Mouse (Mus musculus) cerebellum, adult 9-10 months (tissue): ENCODE results near the gene Ncmap.

ENCODE experiments used
- DNase-seq: peaks from one replicate; pipeline ENCODE4 v3.0.0; 2022

Gene Ncmap

DNA sequence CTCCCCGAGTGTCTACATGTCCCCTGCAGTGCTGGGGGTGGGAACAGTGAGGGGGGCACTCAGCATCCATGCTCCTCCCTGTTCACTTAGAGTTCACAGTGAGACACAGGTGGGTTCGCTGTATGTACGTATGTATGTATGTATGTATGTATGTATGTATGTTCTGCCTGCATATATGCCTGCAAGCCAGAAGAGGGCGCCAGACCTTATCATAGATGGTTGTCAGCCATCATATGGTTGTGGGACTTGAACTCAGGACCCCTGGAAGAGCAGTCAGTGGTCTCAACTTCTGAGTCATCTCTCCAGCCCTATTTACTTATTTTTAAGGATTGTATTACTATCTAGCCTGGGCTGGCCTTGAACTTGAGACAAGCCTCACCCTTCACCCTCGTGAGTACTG is 1.7 kb downstream of the Ncmap start:
- no peak for DNase-seq

DNA sequence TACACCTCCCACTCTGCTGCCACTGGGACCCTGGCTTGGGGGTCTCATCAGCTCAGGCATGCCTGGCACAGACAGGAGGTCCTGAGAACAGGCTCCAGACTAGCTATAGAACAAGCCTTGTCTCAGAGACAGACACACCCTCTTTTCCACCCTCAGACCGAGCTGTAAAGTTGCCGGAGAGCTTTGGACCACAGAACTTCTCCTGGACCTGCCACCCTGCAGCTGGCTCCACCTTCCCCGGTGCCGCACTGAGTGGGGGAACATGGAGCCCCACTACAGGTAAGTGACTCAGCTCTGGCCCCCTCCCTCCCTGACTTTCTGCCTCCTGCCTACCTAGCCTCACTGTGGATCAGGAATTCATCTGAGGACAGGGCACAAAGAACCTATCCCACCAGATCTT is 2.7 kb downstream of the Ncmap start:
- DNase-seq = no peak

DNA sequence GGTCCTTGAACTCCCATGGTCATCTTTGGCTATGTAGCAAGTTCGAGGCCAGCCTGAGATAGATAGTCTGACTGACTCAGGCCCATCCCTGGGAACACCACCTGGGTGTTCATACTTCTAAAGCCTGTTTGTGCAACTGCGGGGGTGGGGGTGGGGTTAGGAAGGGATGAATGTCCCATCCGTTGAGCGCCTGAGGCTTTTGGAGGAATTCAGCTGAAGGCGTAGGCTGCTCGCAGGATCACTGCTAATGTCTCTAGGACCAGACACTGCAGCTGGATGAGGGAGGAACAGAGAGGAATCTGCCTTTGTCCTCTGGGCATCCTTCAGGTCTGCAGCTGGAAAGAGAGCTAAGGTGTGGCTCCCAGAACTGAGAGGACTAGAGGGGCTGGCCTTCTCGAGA is 3.4 kb downstream of the Ncmap start:
- DNase-seq = no peak

DNA sequence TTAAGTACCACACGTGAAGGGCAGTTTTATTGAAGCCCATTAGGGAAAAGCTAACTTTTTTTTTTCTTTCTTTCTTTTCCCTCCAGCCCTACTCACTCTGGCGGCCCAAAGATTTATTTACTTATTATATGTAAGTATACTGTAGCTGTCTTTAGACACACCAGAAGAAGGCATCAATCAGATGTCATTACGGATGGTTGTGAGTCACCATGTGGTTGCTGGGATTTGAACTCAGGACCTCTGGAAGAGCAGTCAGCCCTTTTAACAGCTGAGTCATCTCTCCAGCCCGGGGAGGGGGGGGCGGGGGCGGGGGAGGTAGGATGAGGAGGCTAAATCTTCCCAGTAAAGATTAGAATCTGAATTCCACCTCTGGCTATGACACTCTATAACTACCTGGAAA is 4.6 kb downstream of the Ncmap start:
- no peak for DNase-seq

DNA sequence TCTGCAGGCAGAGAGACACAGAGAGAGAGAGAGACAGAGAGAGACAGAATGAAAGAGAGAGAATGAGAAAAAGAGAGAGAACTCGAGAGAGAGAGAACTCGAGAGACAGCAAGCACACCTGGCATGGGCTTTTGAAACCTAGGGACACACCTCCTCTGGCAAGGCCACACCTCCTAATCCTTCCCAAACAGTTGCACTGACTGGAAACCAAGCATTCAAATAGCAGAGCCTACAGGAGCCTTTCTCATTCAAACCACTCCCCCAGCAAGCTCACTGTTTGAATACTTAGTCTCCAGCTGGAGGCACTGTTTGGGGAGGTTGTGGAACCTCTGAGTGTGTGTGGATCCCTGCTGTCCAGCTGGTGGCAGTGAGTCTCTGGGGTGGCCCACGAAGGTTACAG is 5.2 kb downstream of the Ncmap start:
- DNase-seq = no peak

DNA sequence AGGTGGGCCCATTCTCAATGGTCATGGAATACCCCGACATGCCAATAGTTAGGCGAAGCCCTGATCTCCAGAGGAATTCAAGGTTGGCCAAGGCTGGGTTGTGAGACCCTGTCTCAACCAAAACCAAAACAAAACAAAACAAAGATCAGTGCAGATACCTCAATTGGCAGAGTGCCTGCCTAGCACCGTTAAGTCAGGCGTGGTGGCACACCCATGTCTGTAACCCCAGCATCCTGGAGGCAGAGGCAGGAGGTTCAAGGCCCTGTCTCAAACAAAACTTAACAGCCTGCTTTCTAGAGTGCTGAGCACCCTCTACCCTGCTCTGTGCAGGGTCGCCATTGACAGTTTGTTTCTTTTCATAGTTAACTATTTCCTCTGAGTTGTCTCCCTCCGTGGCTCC is 7.0 kb downstream of the Ncmap start:
- no peak for DNase-seq

DNA sequence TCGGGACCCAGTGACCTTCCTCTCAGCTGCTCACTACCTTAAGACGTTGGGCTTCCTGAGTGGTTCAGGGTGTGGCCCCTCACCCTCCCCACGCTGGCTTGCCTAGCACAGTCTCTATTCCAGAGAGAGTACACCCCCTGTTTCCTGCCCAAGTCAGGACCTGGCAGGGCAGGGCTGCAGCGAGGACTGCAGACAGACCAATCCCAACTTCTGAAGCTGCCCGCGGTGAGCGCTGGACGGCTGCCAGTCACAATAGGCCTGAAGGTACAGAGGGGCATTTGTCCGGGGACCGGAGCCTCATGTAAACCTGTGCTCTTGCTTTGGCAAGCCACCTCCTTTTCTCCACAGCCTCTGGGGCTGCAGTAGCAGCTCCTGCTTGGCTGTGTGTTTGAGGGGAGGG is 12.4 kb downstream of the Ncmap start:
- no peak for DNase-seq

DNA sequence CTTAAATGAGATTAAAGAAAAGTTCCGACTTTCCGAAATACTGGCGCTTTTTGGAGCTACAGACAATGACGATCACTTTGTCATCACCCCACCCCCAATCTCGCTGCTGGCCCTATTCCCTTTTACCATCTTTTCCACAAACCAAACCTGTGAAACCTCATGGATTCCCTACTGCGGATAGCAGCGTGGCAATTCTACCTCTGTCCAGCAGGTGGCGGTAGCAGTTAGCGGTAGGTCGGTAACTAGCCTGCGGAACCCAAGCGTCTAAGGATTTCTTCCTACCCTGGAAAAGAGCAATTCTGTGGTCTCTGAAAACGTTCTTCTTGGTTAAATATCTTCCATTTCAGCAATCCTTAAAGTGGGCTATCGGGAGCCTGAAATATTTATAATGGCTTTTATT is 15.7 kb downstream of the Ncmap start:
- DNase-seq = peak; percentile 75

DNA sequence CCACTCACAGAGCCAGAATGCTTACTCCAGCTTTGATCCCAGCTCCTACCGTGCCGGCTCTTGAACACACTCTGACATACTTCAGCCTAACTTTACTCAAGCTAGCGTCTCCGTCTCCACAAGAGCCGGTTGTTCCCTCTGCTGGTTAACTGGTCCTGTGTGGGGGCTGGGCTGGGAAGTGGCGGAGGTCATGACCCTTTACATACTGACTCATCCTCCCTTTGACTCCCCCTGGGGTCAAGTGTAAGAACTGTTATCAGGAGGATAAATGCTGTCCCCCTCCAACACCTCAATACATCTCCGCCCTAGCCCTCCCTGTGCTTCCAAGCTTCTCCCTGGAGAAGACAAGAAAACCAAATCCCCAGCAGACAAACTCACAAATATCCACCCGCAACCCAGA is 16.7 kb downstream of the Ncmap start:
- DNase-seq = no peak

DNA sequence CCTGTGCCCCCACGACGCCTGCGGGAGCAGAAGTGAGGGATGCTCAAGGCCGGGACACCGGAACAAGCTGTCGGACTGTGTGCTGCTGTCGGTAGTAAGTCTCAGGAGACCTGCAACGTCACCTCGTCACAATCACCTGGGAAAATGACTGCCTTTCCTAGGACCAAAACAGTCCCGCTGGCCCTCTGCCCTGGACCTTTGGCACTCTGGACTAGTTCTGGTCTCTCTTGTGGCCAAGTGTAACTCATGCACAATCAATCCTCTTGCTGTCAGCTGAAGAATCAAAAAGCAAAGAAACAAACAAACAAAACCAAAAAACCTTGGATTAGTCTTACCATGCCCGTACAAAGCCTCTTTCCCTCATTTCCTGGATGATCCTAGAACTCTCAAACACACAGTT is 20.8 kb downstream of the Ncmap start:
- DNase-seq = no peak

DNA sequence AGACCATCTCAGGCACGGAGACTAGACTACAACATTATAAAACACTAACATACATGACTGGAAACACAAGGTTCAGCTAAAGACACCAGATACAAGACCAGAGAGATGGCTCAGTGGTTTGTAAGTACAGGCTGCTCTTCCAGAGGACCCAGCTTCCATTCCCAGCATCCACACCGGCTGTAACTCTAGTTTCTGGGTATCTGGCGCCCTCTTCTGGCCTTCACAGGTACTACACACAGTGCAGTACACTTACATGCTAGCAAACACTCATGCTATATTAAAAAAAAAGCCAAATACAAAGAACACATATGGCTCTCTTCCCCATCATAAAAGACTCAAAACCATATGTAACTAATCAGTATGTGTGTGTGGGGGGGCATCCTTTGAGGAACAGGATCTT is 22.6 kb downstream of the Ncmap start:
- DNase-seq = no peak

DNA sequence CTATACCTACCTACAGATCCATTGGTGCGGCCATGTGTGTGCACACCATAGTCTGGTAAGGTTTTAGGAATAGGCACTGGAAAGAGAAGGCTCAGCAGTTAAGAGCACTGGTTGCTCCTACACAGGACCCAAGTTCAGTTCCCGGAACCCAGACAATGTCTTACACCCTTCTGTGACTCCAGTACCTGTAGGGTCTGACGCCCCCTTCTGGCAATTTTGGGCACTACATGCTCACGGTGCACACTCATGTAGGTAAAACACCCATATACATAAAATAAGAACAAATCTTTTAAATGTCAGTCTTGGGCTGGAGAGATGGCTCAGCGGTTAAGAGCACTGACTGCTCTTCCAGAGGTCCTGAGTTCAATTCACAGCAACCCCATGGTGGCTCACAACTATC is 24.7 kb downstream of the Ncmap start:
- no peak for DNase-seq

DNA sequence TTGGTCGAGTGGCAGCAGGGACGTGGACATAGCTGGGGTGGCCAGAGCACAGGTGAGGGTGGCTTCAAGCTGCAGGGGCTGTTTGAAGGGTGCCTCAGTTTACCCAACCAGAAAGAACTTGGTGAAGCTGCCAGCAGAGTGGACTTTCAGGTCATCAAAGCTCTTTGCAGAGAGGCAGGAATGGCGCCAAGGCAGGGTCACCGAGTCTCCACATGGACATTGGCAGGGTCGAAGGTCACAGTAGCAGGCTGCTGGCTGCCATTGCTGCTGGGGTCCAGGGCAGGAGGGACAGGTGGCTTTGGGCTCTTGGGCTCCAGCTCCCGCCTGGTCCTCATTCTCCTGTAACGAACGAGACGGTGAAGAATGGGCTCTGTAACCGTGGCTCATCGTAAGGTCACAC is 27.7 kb downstream of the Ncmap start:
- no peak for DNase-seq

DNA sequence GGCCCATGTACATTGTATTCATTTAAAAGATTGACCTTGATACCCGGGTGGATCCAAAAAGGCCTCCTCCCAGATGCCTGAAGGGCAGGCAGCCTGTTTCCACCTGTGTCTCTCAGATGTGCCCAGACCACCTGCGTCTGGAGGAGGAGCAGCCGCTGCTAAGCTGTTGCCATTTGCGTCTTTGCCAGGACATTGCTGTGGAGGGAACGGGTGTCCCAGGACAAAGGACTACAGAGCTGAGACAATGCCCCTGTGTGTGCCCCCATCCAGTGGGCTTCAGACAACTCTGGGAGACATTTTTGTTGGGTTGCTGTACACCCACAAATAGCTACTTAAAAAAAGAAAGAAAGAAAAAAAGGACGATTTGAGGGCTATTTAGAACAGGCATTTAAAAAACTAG is 35.2 kb downstream of the Ncmap start:
- no peak for DNase-seq

DNA sequence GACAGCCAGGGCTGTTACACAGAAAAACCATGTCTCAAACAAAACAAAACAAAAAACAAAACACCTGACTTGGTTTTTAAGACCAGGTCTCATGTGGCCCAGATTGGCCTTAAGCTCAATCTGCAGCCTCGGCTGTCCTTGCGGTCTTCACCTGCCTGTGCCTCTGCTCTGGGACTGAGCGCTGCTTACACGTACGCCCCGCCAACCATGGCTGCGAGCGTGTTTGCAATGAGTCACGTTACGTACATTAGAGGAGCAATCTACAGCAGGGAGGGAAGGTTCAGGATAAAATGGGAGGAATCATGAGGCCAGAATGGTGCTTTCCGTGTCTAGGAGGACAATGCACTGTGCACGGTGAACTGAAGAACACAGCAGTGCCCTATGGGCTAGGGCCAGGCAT is 36.3 kb downstream of the Ncmap start:
- no peak for DNase-seq

DNA sequence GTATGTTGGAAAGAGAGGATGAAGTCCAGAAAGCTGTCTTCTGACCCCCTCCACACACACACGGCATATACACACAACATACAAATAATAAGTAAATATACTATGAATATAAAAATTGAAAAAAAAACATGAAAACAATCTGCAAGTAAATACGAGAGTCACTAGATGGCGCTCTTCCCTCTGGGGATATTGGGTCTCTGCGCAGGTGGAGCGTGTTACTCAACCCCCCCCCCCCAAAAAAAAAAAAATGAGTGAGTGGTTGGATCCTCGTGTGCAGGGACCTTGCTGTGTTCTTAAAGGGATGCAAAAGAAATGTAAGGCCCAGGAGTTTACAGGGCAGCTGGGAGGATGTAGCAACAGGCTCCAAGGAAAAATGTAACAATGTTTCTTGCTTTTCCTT is 39.3 kb downstream of the Ncmap start:
- peak; percentile 53 for DNase-seq

DNA sequence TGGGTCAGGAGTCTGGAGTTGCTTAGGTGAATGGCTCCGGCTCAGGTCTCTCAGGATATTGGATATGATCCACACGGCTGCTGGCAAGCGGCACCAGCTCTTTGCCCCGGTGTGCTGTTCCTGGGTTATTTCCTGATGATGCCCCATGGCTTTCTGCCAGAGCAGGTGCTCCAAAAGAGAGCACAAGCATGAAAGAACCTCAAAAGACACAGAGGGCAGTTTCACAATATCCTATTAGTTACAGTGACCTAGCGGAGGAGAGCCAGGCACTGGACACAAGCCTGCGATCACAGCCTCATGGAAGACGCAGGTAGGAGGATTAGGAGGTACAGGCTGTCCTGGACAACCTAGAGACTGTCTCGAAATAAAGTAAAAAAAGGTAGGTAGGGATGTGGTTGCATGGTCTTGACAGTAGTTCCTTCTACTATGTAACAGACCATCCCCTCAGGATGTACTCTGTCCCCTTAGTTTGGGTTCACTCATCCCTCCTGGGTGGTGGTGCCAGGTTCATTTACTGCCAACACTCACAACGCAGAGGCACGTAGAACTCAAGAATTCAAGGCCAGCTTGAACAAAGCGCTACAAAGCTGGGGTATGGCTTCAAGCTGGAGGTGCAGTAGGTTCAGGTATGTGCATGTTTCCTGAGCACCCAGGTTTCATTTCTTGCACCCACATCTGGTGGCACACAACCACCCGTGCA is 40.7 kb downstream of the Ncmap start:
- peak; percentile 18 for DNase-seq

DNA sequence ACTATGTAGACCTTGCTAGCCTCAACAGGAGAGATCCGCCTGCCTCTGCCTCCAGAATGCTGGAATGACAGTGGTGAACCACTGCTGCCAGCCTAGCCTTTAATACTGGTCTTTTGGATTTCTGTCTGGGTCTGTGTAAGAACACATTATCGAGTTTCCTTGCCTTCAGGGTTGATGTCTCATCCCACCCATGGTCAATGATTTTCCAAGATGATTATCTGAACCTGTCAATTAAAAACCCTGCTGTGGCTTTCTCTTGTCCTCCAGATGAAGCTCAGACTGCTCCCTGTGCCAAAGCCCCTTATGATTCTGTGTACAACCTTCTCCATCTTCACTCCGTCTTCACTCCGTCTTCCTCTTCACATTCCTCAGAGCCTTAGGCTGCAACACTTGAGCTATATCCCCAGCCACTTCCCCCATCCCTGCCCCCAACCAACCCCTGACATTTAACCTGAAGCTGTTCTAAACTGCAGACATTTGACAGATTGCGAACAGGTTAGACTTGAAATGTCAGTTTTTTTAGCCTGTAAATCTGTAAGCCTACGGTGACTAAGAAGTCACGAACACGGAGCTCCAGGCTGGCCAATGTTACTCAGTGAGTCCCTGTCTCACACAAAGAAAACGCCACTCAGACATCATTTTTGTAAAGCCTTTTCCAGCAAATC is 42.0 kb downstream of the Ncmap start:
- peak; percentile 16 for DNase-seq

DNA sequence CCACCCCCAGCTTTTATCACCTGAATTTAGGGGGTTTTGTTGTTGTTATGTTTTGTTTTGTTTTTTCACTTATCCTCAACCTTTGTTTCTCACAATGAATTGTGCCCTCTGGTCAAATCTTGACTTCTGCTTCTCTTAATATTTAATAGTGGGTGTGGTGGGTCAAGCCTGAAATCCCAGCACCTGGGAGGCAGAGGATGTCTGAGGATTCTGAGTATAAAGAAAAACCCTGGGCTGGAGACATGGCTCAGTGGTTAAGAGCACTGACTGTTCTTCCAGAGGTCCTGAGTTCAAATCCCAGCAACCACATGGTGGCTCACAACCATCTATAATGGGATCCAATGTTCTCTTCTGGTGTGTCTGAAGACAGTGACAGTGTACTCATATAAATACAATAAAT is 43.3 kb downstream of the Ncmap start:
- peak; percentile 28 for DNase-seq

DNA sequence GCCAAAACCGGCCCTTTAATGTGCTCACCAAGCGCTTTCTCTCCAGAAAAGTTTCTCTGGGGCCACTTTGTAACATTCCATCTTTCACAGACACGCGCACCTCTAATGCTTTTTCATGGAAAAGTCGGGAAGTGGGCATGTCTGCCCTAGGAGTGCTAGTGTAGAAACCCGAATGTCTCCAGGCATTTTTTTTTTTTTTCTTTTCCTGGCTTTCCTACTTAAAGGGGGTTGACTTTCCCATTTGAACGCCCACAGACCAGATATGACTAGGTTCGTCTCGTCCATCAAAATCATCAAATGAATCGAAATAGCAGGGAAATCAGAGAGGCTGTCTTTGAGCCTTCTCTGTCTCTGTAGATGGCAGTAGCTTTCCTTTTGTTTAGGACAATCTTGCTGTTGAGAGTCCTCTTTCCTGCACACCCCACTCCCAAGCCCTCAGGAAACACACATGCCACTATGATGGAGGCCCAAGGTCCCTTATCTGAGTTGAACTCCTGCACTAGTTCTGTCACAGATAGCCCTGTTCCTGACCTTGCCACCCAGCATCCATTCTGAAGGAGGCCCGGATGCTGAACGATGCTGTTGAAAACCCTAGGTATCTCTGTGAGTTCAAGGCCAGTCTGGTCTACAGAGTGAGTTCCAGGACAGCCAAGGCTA is 44.1 kb downstream of the Ncmap start:
- DNase-seq = peak; percentile 51

DNA sequence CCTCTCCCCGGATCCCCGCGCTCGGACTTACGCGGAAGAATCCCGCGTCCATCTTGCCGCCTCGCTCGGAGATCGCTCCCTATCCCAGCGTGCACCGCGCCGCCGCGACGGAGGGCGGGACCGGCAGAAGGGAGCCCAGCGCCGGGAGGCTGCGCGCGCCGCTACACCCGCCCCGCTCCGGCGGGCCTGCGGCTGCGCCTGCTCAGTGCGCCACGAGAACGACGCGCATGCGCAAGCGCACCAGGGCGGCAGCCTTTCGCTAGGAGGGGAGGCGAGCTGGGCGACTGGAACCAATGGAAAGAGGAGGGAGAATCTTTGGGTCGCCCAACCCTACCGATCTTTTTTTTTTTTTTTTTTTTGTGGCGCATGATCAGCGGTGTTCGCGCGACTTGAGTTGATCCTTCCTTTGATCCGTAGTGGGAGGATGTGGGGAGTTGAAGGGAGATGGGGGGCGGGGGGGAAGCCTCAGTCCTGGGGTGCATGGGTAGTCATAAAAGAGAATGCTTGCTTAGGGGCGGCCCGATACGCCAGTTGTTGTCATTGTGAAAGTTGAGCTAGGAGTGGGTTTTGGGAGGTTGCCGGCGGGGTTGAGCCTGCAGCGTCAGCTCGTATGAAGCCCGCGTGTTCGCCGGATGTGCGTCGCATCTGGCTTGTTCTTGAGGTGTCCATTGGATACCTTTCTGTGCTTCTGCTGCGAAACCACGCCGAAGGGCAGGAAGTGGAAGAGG is 44.8 kb downstream of the Ncmap start, which contains the start of gene Srrm1:
TSS of gene Srrm1 (minus strand) at position 256 of the 728 bp plus-strand sequence.
- peak; percentile 98 for DNase-seq

DNA sequence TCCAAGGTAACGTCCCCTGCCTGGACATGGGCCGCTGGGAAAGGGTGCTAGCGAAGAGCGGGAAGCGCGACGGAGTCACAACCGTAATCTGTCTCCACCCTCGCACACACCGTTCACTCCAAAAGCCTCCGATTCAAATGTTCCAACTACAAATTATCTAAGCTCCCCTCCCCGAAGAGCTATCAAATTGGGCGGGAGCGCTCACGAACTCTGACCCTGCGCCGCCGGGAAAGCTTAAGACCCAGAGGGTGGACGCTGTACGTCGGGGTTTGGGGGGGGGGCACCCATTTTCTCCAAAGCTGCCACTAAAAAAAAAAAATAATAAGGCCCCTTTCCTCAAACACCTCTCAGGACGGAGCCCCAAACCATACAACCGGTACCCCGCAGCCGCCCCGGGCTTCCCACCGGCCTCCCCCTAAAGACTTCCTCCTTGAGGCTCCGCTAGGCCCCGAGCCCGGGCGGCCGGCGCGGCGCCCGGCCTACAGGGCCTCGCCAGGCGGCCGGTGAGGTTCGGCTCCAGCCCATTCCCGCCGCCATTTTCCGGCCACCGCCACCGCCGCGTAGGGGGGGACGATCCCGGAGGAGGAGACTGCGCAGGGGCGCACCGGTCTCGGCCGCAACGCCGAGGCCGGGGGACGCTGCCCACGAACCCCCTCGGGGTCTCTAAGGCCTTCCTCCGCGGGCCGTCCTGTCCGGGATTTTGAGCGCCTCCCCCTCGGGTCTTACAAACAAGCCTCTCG is 45.5 kb downstream of the Ncmap start:
- no peak for DNase-seq

DNA sequence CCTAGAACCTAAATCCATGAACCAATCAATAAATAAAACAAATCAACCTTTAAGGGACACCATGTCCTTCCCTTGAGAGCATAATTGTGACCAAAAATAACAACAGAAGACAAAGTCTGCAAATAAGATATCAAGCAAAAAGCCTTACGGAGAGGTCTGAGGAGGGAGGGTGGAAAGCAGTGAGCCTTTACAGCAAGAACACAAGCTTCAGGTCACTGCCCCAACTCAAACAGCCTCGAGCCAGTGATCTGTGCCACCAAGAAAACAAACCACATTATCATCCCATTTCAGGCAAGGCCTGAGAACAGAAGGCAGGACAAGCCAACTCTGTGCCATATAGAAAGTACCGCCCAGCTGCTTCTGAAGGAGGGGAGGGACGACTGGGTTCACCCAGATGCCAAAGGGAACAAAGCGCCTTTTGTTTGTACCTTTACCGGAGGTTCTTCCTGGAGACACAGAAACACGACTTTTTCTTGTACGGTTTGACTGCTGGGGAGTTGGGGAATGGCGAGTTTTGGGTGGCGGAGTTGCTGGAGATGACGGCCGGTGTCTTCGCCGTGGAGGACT is 60.6 kb downstream of the Ncmap start:
- no peak for DNase-seq
